Mouse (Mus musculus): Measurements from ENCODE around the gene Cers1. TPM values are rescaled to one million over a fixed set of nuclear protein-coding genes. Genes with fewer than 3 reads are reported as not detected.

Cers1 gene
- polyA plus RNA-seq, 1 experiment from 2014 or later: 5.5 TPM

- no peak for DNase-seq (ENCODE audit: low spot score, missing footprints)
- Histone ChIP-seq H3K27ac (ENCODE audit: low read depth, low read length) (no peak overlapping the region), H3K27me3 (ENCODE audit: control insufficient read depth, insufficient read depth, low read length) (no peaks in the 10 kb centered on the region), H3K4me3 (ENCODE audit: low read depth, low read length) (peak overlapping the region; percentile 84), H3K4me1 (ENCODE audit: control insufficient read depth, insufficient read depth, low read length) (peaks cover 15% of the 10 kb centered on the region), H3K4me2 (peak overlapping the region; percentile 93), H3K9me3 (ENCODE audit: control insufficient read depth, low read length) (no peaks in the 10 kb centered on the region), H3K9ac (ENCODE audit: low read length) (peak overlapping the region; percentile 80), H3K36me3 (ENCODE audit: control insufficient read depth, insufficient read depth, low read length) (peaks cover 10% of the 10 kb centered on the region)
- WGBS: 5% methylated on average over 16 of the region's 16 CpGs
- ATAC-seq (ENCODE audit: low FRiP score): peak; percentile 41
Measured at GRCm38 (mm10) chr8:70302901-70303300, 12.7 kb upstream of the Cers1 start.

GRCm38 (mm10) chr8:70309311-70309710 lies 6.3 kb upstream of the Cers1 start:
- H3K9ac ChIP-seq (ENCODE audit: low read length): no peak overlapping the region
- WGBS: 37% methylated on average over 2 of the region's 2 CpGs
- no peaks in the 10 kb centered on the region for H3K9me3 ChIP-seq (ENCODE audit: control insufficient read depth, low read length)
- H3K27ac ChIP-seq (ENCODE audit: low read depth, low read length): no peak overlapping the region
- H3K4me2 ChIP-seq: no peak overlapping the region
- no peaks in the 10 kb centered on the region for H3K27me3 ChIP-seq (ENCODE audit: control insufficient read depth, insufficient read depth, low read length)
- ATAC-seq (ENCODE audit: low FRiP score) (no peak), DNase-seq (ENCODE audit: low spot score, missing footprints) (peak; percentile 93)
- peaks cover 31% of the 10 kb centered on the region for H3K36me3 ChIP-seq (ENCODE audit: control insufficient read depth, insufficient read depth, low read length)
- H3K4me3 ChIP-seq (ENCODE audit: low read depth, low read length): no peak overlapping the region
- no peaks in the 10 kb centered on the region for H3K4me1 ChIP-seq (ENCODE audit: control insufficient read depth, insufficient read depth, low read length)

- Histone ChIP-seq H3K27ac (ENCODE audit: low read depth, low read length) (no peak overlapping the region), H3K4me1 (ENCODE audit: control insufficient read depth, insufficient read depth, low read length) (peaks cover 30% of the 10 kb centered on the region), H3K36me3 (ENCODE audit: control insufficient read depth, insufficient read depth, low read length) (peaks cover 18% of the 10 kb centered on the region; the same call in 1 of the 2 replicates), H3K4me3 (ENCODE audit: low read depth, low read length) (no peak overlapping the region), H3K4me2 (no peak overlapping the region), H3K9ac (ENCODE audit: low read length) (no peak overlapping the region), H3K27me3 (ENCODE audit: control insufficient read depth, insufficient read depth, low read length) (no peaks in the 10 kb centered on the region), H3K9me3 (ENCODE audit: control insufficient read depth, low read length) (no peaks in the 10 kb centered on the region)
- 96% methylated on average over 2 of the region's 2 CpGs for WGBS
- ATAC-seq (ENCODE audit: low FRiP score) (no peak), DNase-seq (ENCODE audit: low spot score, missing footprints) (no peak)
Measured at GRCm38 (mm10) chr8:70313399-70313798, 2.2 kb upstream of the Cers1 start.

GRCm38 (mm10) chr8:70316511-70317504 lies 1.2 kb downstream of the Cers1 start:
- Histone ChIP-seq H3K36me3 (ENCODE audit: control insufficient read depth, insufficient read depth, low read length) (peaks cover 9% of the 10 kb centered on the region; the same call in 1 of the 2 replicates), H3K4me3 (ENCODE audit: low read depth, low read length) (peak overlapping the region; percentile 52), H3K9me3 (ENCODE audit: control insufficient read depth, low read length) (no peaks in the 10 kb centered on the region), H3K4me1 (ENCODE audit: control insufficient read depth, insufficient read depth, low read length) (peaks cover 30% of the 10 kb centered on the region), H3K27ac (ENCODE audit: low read depth, low read length) (peak overlapping the region; percentile 70), H3K9ac (ENCODE audit: low read length) (peak overlapping the region; percentile 68), H3K4me2 (peak overlapping the region; percentile 71), H3K27me3 (ENCODE audit: control insufficient read depth, insufficient read depth, low read length) (no peaks in the 10 kb centered on the region)
- 9% methylated on average over 15 of the region's 15 CpGs for WGBS
- ATAC-seq (ENCODE audit: low FRiP score) (peak; percentile 90), DNase-seq (ENCODE audit: low spot score, missing footprints) (peak; percentile 94)

GRCm38 (mm10) chr8:70317872-70318271 lies 2.3 kb downstream of the Cers1 start:
- ATAC-seq (ENCODE audit: low FRiP score): no peak
- Histone ChIP-seq H3K27ac (ENCODE audit: low read depth, low read length) (peak overlapping the region; percentile 12; the same call in 1 of the 2 replicates), H3K4me3 (ENCODE audit: low read depth, low read length) (no peak overlapping the region), H3K9me3 (ENCODE audit: control insufficient read depth, low read length) (no peaks in the 10 kb centered on the region), H3K36me3 (ENCODE audit: control insufficient read depth, insufficient read depth, low read length) (peaks cover 6% of the 10 kb centered on the region; the same call in 1 of the 2 replicates), H3K4me2 (no peak overlapping the region), H3K4me1 (ENCODE audit: control insufficient read depth, insufficient read depth, low read length) (peaks cover 30% of the 10 kb centered on the region), H3K9ac (ENCODE audit: low read length) (peak overlapping the region; percentile 41; the same call in 1 of the 2 replicates), H3K27me3 (ENCODE audit: control insufficient read depth, insufficient read depth, low read length) (no peaks in the 10 kb centered on the region)
- 88% methylated on average over 5 of the region's 5 CpGs for WGBS
- no peak for DNase-seq (ENCODE audit: low spot score, missing footprints)

GRCm38 (mm10) chr8:70323716-70324115 lies 8.1 kb downstream of the Cers1 start:
- 90% methylated on average over 3 of the region's 3 CpGs for WGBS
- Histone ChIP-seq H3K4me2 (no peak overlapping the region), H3K4me3 (ENCODE audit: low read depth, low read length) (no peak overlapping the region), H3K9me3 (ENCODE audit: control insufficient read depth, low read length) (no peaks in the 10 kb centered on the region), H3K4me1 (ENCODE audit: control insufficient read depth, insufficient read depth, low read length) (no peaks in the 10 kb centered on the region), H3K27ac (ENCODE audit: low read depth, low read length) (no peak overlapping the region), H3K9ac (ENCODE audit: low read length) (no peak overlapping the region), H3K27me3 (ENCODE audit: control insufficient read depth, insufficient read depth, low read length) (no peaks in the 10 kb centered on the region), H3K36me3 (ENCODE audit: control insufficient read depth, insufficient read depth, low read length) (peaks cover 2% of the 10 kb centered on the region; the same call in 1 of the 2 replicates)
- ATAC-seq (ENCODE audit: low FRiP score): no peak
- DNase-seq (ENCODE audit: low spot score, missing footprints): no peak

- Histone ChIP-seq H3K9me3 (ENCODE audit: control insufficient read depth, low read length) (no peaks in the 10 kb centered on the region), H3K27me3 (ENCODE audit: control insufficient read depth, insufficient read depth, low read length) (peaks cover 8% of the 10 kb centered on the region), H3K4me2 (no peak overlapping the region), H3K27ac (ENCODE audit: low read depth, low read length) (peak overlapping the region; percentile 59), H3K4me3 (ENCODE audit: low read depth, low read length) (no peak overlapping the region), H3K36me3 (ENCODE audit: control insufficient read depth, insufficient read depth, low read length) (peaks cover 9% of the 10 kb centered on the region), H3K9ac (ENCODE audit: low read length) (no peak overlapping the region), H3K4me1 (ENCODE audit: control insufficient read depth, insufficient read depth, low read length) (peaks cover 27% of the 10 kb centered on the region)
- no peak for DNase-seq (ENCODE audit: low spot score, missing footprints)
- ATAC-seq (ENCODE audit: low FRiP score): no peak
- 94% methylated on average over 6 of the region's 6 CpGs for WGBS
Measured at GRCm38 (mm10) chr8:70327512-70327911, 11.9 kb downstream of the Cers1 start.

GRCm38 (mm10) chr8:70329124-70329834 lies 13.7 kb downstream of the Cers1 start, which contains the start of gene Gdf1:
Gene Gdf1 (plus strand): TSS chr8:70329817.
- H3K27ac ChIP-seq (ENCODE audit: low read depth, low read length): no peak within 1 kb of the TSS
- WGBS: 17% methylated on average over 14 of the region's 14 CpGs
- peaks cover 27% of the 10 kb centered on the region for H3K4me1 ChIP-seq (ENCODE audit: control insufficient read depth, insufficient read depth, low read length)
- H3K9me3 ChIP-seq (ENCODE audit: control insufficient read depth, low read length): no peaks in the 10 kb centered on the region
- peaks cover 26% of the 10 kb centered on the region for H3K36me3 ChIP-seq (ENCODE audit: control insufficient read depth, insufficient read depth, low read length)
- no peak for DNase-seq (ENCODE audit: low spot score, missing footprints)
- no peak within 1 kb of the TSS for H3K4me3 ChIP-seq (ENCODE audit: low read depth, low read length)
- peak within 1 kb of the TSS; percentile 32 for H3K4me2 ChIP-seq
- ATAC-seq (ENCODE audit: low FRiP score): 0 out of 2 replicates have a peak, but pooled peaks have one; percentile 23
- H3K9ac ChIP-seq (ENCODE audit: low read length): peak within 1 kb of the TSS; percentile 44
- H3K27me3 ChIP-seq (ENCODE audit: control insufficient read depth, insufficient read depth, low read length): peaks cover 8% of the 10 kb centered on the region

Data from midbrain, embryonic 11.5 days (tissue).